Mouse (Mus musculus): ENCODE results near the gene Atxn7l1.

- TF ChIP-seq POLR2A (IDR thresholded peaks at IDR 0.05; ENCODE audit: insufficient read depth, low read depth, low read length) = no peak
- no peak for TF ChIP-seq CTCF (IDR thresholded peaks at IDR 0.05; ENCODE audit: insufficient read depth, low read depth, low read length)
Observed at GRCm38 (mm10) chr12:33305106-33305505, 157.6 kb downstream of the Atxn7l1 start.

Measured in olfactory bulb, adult 2 months (tissue).